Mouse (Mus musculus) forebrain, postnatal 0 days (tissue): Measurements from ENCODE around the gene Pld1. TPM values are rescaled to one million over a fixed set of nuclear protein-coding genes. Genes with fewer than 3 reads are reported as not detected.

ENCODE experiments used
- ATAC-seq: fragments of 200-750 bp; cut with Nextera tagmentation; 2 replicates; pipeline ENCODE4 v1.8.0; 2017; ENCODE audit warnings: mild to moderate bottlenecking, moderate library complexity
- DNase-seq: peaks from one replicate; pipeline ENCODE4 v3.0.0-alpha.2; 2015
- H3K27ac ChIP-seq: fragments of 300-500 bp; sonication (generic); 2 replicates; pipeline ENCODE4 v1.5.1; 2014; ENCODE audit warnings: low read depth, mild to moderate bottlenecking, antibody characterized with exemption, low read length, moderate library complexity, mixed read lengths
- H3K27me3 ChIP-seq: fragments of 300-500 bp; sonication (generic); 2 replicates; pipeline ENCODE4 v1.6.1; 2014; ENCODE audit warnings: mild to moderate bottlenecking, low read length, mixed read lengths; ENCODE audit not compliant: insufficient read depth
- H3K36me3 ChIP-seq: fragments of 300-500 bp; sonication (generic); 2 replicates; pipeline ENCODE4 v1.6.1; 2014; ENCODE audit warnings: mild to moderate bottlenecking, moderate library complexity; ENCODE audit not compliant: insufficient read depth
- H3K4me1 ChIP-seq: fragments of 300-500 bp; sonication (generic); 2 replicates; pipeline ENCODE4 v1.6.1; 2014; ENCODE audit warnings: antibody characterized with exemption; ENCODE audit not compliant: insufficient read depth
- H3K4me2 ChIP-seq: fragments of 300-500 bp; sonication (generic); 2 replicates; pipeline ENCODE4 v1.6.1; 2014; ENCODE audit warnings: low read depth, mild to moderate bottlenecking, moderate library complexity
- H3K4me3 ChIP-seq: fragments of 300-500 bp; sonication (generic); 2 replicates; pipeline ENCODE4 v1.5.1; 2014; ENCODE audit warnings: low read depth, low read length, mixed read lengths
- H3K9ac ChIP-seq: fragments of 300-500 bp; sonication (generic); 2 replicates; pipeline ENCODE4 v1.6.1; 2014; ENCODE audit warnings: mild to moderate bottlenecking
- H3K9me3 ChIP-seq: fragments of 300-500 bp; sonication (generic); 2 replicates; pipeline ENCODE4 v1.6.1; 2016; ENCODE audit warnings: low read length
- CTCF ChIP-seq: sonication (generic); IDR thresholded peaks from 2 replicates; pipeline ENCODE4 v1.5.1; 2016; ENCODE audit warnings: antibody characterized with exemption, control low read depth, low read depth
- WGBS: fragments of 180-500 bp; shearing (Covaris S2); extraction: QIAGEN DNeasy Blood & Tissue Kit; methylation state at CpG from one replicate; pipeline ENCODE4 v1.1.7; 2014; 5-methylcytosine and 5-hydroxymethylcytosine counted together
- polyA plus RNA-seq: library from polyadenylated mRNA; unstranded; fragments of >200 nt; fragmentation: Nextera tagmentation; extraction: Ambion mirVana; gene quantifications from 2 replicates; pipeline ENCODE4 v1.2.1, GENCODE M21; 2015
- total RNA-seq: library from RNA; depleted of rRNA; stranded (reverse); fragments of >200 nt; gene quantifications from 2 replicates; pipeline ENCODE4 v1.2.3, GENCODE M21; 2014; rRNA removed

The Pld1 gene
- total and polyA plus RNA-seq, 2 experiments from 2014 or later: 3.5 to 13.5 TPM

- ATAC-seq: peak; percentile 88
- Histone ChIP-seq H3K4me1 (no peaks in the 10 kb centered on the region), H3K9me3 (no peaks in the 10 kb centered on the region), H3K4me3 (no peak overlapping the region), H3K27me3 (no peaks in the 10 kb centered on the region), H3K4me2 (no peak overlapping the region), H3K27ac (no peak overlapping the region), H3K9ac (no peak overlapping the region), H3K36me3 (no peaks in the 10 kb centered on the region)
- TF ChIP-seq CTCF: peak; percentile 91
- DNase-seq: peak; percentile 92
- WGBS: 0% methylated on average over 1 of the region's 1 CpGs
These were observed 227.1 kb downstream of the Pld1 start for GRCm38 (mm10) chr3:28165598-28165997.

- WGBS: 76% methylated on average over 6 of the region's 6 CpGs
- Histone ChIP-seq H3K9ac (no peak overlapping the region), H3K4me1 (peaks cover 4% of the 10 kb centered on the region), H3K27ac (no peak overlapping the region), H3K27me3 (no peaks in the 10 kb centered on the region), H3K4me3 (no peak overlapping the region), H3K9me3 (no peaks in the 10 kb centered on the region), H3K4me2 (no peak overlapping the region), H3K36me3 (no peaks in the 10 kb centered on the region)
- ATAC-seq (no peak), DNase-seq (no peak)
- TF ChIP-seq CTCF: no peak
These were observed 229.5 kb downstream of the Pld1 start for GRCm38 (mm10) chr3:28167796-28168505.

- 37% methylated on average over 17 of the region's 17 CpGs for WGBS
- ATAC-seq (no peak), DNase-seq (peak; percentile 29)
- no peaks in the 10 kb centered on the region for H3K36me3 ChIP-seq
- no peak overlapping the region for H3K4me2 ChIP-seq
- peaks cover 9% of the 10 kb centered on the region for H3K4me1 ChIP-seq
- no peak overlapping the region for H3K4me3 ChIP-seq
- no peaks in the 10 kb centered on the region for H3K27me3 ChIP-seq
- H3K9ac ChIP-seq: no peak overlapping the region
- H3K27ac ChIP-seq: no peak overlapping the region
- TF ChIP-seq CTCF: no peak
- H3K9me3 ChIP-seq: no peaks in the 10 kb centered on the region
These were observed 232.6 kb downstream of the Pld1 start for GRCm38 (mm10) chr3:28170911-28171618.

- Histone ChIP-seq H3K9ac (peak overlapping the region; percentile 48), H3K27me3 (no peaks in the 10 kb centered on the region), H3K4me1 (peaks cover 13% of the 10 kb centered on the region; the same call in 1 of the 2 replicates), H3K4me2 (peak overlapping the region; percentile 65), H3K36me3 (no peaks in the 10 kb centered on the region), H3K4me3 (peak overlapping the region; percentile 32), H3K27ac (peak overlapping the region; percentile 85), H3K9me3 (no peaks in the 10 kb centered on the region)
- WGBS: 3% methylated on average over 21 of the region's 21 CpGs
- DNase-seq (peak; percentile 91), ATAC-seq (peak; percentile 100)
- peak; percentile 32 for TF ChIP-seq CTCF
These were observed 237.8 kb downstream of the Pld1 start for GRCm38 (mm10) chr3:28175997-28176967.

- Histone ChIP-seq H3K9me3 (no peaks in the 10 kb centered on the region), H3K27me3 (no peaks in the 10 kb centered on the region), H3K4me1 (peaks cover 13% of the 10 kb centered on the region; the same call in 1 of the 2 replicates), H3K4me3 (no peak overlapping the region), H3K27ac (no peak overlapping the region), H3K4me2 (no peak overlapping the region), H3K9ac (no peak overlapping the region), H3K36me3 (no peaks in the 10 kb centered on the region)
- DNase-seq (no peak), ATAC-seq (no peak)
- WGBS: 84% methylated on average over 6 of the region's 6 CpGs
- no peak for TF ChIP-seq CTCF
These were observed 239.8 kb downstream of the Pld1 start for GRCm38 (mm10) chr3:28178333-28178732.

Other genes with a start within 250 kb of the Pld1 start
- gene Fndc3b, start 227.4 kb upstream of the Pld1 start, total RNA-seq: 17.2 and 18.3 TPM in 2 replicates
- gene Fndc3b, start 227.4 kb upstream of the Pld1 start, polyA plus RNA-seq: 3.9 and 5.7 TPM in 2 replicates
- gene Tmem212, start 42.3 kb upstream of the Pld1 start, total RNA-seq: 2.7 and 4.3 TPM in 2 replicates
- gene Tmem212, start 42.3 kb upstream of the Pld1 start, polyA plus RNA-seq: 3.0 and 4.7 TPM in 2 replicates